Mouse (Mus musculus) lung, embryonic 15.5 days (tissue): ENCODE results near the gene Maff. TPM values are rescaled to one million over a fixed set of nuclear protein-coding genes. Genes with fewer than 3 reads are reported as not detected.

ENCODE experiments used
- ATAC-seq: fragments of 200-750 bp; cut with Nextera tagmentation; 2 replicates; pipeline ENCODE4 v1.8.0; 2017; ENCODE audit warnings: moderate number of reproducible peaks, borderline replicate concordance; ENCODE audit not compliant: low FRiP score, low TSS enrichment; ENCODE audit errors: extremely low read depth
- H3K27ac ChIP-seq: fragments of 300-500 bp; sonication (generic); 2 replicates; pipeline ENCODE4 v1.5.1; 2015; ENCODE audit warnings: moderate library complexity, mild to moderate bottlenecking, inconsistent platforms
- H3K27me3 ChIP-seq: fragments of 300-500 bp; sonication (generic); 2 replicates; pipeline ENCODE4 v1.6.1; 2015; ENCODE audit warnings: inconsistent platforms
- H3K36me3 ChIP-seq: fragments of 300-500 bp; sonication (generic); 2 replicates; pipeline ENCODE4 v1.6.1; 2015; ENCODE audit warnings: inconsistent platforms
- H3K4me1 ChIP-seq: fragments of 300-500 bp; sonication (generic); 2 replicates; pipeline ENCODE4 v1.6.1; 2015; ENCODE audit warnings: inconsistent platforms
- H3K4me2 ChIP-seq: fragments of 300-500 bp; sonication (generic); 2 replicates; pipeline ENCODE4 v1.6.1; 2015; ENCODE audit warnings: inconsistent platforms, mild to moderate bottlenecking, moderate library complexity
- H3K4me3 ChIP-seq: fragments of 300-500 bp; sonication (generic); 2 replicates; pipeline ENCODE4 v1.5.1; 2015; ENCODE audit warnings: mild to moderate bottlenecking, inconsistent platforms
- H3K9ac ChIP-seq: fragments of 300-500 bp; sonication (generic); 2 replicates; pipeline ENCODE4 v1.6.1; 2015; ENCODE audit warnings: inconsistent platforms
- H3K9me3 ChIP-seq: fragments of 300-500 bp; sonication (generic); 2 replicates; pipeline ENCODE4 v1.6.1; 2016; ENCODE audit warnings: inconsistent platforms
- WGBS: fragments of 180-500 bp; shearing (Covaris S2); methylation state at CpG from one replicate; pipeline ENCODE4 v1.1.7; 2015; 5-methylcytosine and 5-hydroxymethylcytosine counted together
- polyA plus RNA-seq: library from polyadenylated mRNA; unstranded; fragments of >200 nt; fragmentation: Nextera tagmentation; extraction: Ambion mirVana; gene quantifications from 2 replicates; pipeline ENCODE4 v1.2.1, GENCODE M21; 2015

The Maff gene
- polyA plus RNA-seq, 1 experiment from 2014 or later: 4.8 TPM

GRCm38 (mm10) chr15:79368313-79368811, 21.9 kb downstream of the Maff start:
- ATAC-seq: peak; percentile 87
- no peaks in the 10 kb centered on the region for H3K9me3 ChIP-seq
- peaks cover 52% of the 10 kb centered on the region for H3K36me3 ChIP-seq
- 11% methylated on average over 14 of the region's 14 CpGs for WGBS
- no peaks in the 10 kb centered on the region for H3K27me3 ChIP-seq
- peak overlapping the region; percentile 91 for H3K27ac ChIP-seq
- peak overlapping the region; percentile 2; the same call in 1 of the 2 replicates for H3K9ac ChIP-seq
- peak overlapping the region; percentile 23 for H3K4me2 ChIP-seq
- peaks cover 32% of the 10 kb centered on the region for H3K4me1 ChIP-seq
- H3K4me3 ChIP-seq: no peak overlapping the region

DNA sequence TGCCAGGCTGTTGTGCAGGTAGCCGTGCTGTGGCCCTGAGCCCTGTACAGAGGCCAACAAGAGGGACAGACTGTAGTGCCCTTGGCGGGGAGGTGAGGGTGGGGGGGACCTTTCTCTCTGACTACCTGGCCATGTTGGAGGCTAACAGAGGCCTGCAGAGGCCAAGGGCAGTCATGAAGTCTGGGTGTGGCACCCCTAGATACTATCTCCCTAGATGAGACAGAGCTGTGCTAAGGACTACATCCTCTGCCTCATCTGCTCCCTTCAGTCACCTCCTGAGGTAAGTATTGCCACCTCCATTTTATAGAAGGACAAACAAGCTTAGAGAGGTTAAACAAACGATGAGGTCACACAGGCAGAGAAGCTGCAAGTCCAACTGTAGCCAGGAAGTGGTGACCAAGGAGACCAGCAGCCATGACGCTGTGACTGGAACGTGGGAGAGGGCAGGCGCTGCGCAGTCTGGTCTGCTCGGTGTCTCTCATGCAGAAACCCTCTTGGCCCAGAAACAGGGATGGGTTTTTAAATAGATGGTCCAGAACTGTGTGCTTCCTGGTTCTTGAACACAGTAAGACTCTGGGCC, 22.5 kb downstream of the Maff start:
- 44% methylated on average over 8 of the region's 8 CpGs for WGBS
- H3K36me3 ChIP-seq: peaks cover 53% of the 10 kb centered on the region
- no peak overlapping the region for H3K4me3 ChIP-seq
- no peaks in the 10 kb centered on the region for H3K27me3 ChIP-seq
- H3K9ac ChIP-seq: peak overlapping the region; percentile 2; the same call in 1 of the 2 replicates
- peak overlapping the region; percentile 23 for H3K4me2 ChIP-seq
- peak overlapping the region; percentile 91 for H3K27ac ChIP-seq
- H3K4me1 ChIP-seq: peaks cover 32% of the 10 kb centered on the region
- H3K9me3 ChIP-seq: no peaks in the 10 kb centered on the region
- ATAC-seq: peak; percentile 10; the same call in 1 of the 2 replicates

DNA sequence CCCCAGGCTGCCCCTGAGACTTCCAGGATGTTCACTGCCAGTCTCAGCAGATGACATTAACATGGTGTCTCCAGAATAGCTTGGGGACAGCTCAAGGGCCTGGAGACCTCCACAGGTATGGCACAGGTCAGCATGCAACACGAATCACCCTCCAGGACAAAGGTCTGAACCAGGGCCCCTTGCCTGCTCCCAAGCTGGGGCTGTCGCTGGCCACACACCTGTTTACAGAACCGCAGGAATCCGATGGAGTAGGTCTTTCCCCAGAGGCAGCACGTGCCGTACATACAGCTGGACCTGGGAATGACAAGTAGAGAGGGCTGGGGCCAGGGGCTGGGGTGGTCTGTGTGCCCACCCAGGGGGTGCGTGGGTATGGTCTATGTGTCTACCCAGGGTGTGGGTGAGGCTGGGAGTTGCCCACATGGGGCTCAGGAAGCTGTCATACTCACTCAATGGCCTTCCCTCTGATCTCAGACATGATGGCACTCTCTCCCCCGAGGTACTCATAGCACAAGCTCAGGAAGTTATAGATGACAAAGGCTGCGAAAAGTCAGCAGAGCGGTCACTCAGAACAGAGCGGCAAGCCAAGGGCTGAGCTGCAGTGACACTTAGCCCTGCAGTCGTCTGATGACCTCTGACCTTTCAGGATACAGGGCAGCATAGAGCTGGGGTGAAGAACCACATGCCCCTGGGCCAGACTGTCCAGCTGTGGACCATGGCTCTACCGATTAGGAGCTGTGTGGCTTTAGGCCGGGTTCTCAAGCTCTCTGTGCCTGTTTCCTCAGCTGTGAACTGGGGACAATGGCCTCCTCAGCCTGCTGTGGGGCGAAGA, 23.2 kb downstream of the Maff start:
- Histone ChIP-seq H3K4me2 (no peak overlapping the region), H3K27me3 (no peaks in the 10 kb centered on the region), H3K9ac (no peak overlapping the region; the same call in 1 of the 2 replicates), H3K9me3 (no peaks in the 10 kb centered on the region), H3K4me3 (no peak overlapping the region), H3K36me3 (peaks cover 52% of the 10 kb centered on the region), H3K4me1 (peaks cover 36% of the 10 kb centered on the region), H3K27ac (peak overlapping the region; percentile 91)
- WGBS: 53% methylated on average over 15 of the region's 15 CpGs
- no peak for ATAC-seq

DNA sequence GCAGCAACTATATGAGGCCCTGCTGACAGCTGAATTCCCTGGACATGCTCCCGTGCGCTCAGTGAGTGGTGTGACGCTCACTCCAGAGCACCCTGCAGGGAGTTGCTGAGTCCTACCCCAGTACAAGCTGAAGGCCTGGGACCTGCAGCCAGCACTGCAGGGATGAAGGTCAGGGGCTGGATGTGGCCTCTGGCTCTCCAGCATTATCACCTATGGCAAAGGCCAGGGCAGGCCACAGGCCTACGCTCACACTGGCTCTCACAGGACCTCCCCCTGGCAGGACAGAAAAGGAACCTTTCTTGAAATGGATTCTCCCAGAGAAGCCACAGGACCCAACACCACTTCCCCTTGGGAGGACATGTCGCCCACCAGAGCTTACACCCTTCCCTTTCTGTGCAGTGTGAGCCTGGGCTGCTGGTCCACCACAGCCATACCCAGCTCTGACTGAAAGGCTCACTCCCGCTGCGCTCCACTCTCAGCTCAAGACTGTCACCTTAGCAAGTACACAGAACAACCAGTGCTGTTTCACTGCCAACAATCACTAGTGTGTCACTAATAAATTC, 23.9 kb downstream of the Maff start:
- no peak for ATAC-seq
- H3K9ac ChIP-seq: no peak overlapping the region
- no peak overlapping the region for H3K4me3 ChIP-seq
- H3K9me3 ChIP-seq: no peaks in the 10 kb centered on the region
- H3K4me1 ChIP-seq: peaks cover 36% of the 10 kb centered on the region
- H3K4me2 ChIP-seq: no peak overlapping the region
- no peaks in the 10 kb centered on the region for H3K27me3 ChIP-seq
- whole genome bisulfite sequencing: 82% methylated on average over 7 of the region's 7 CpGs
- peaks cover 46% of the 10 kb centered on the region for H3K36me3 ChIP-seq
- H3K27ac ChIP-seq: 0 out of 2 replicates have a peak overlapping the region, but pooled peaks have one; percentile 91

DNA sequence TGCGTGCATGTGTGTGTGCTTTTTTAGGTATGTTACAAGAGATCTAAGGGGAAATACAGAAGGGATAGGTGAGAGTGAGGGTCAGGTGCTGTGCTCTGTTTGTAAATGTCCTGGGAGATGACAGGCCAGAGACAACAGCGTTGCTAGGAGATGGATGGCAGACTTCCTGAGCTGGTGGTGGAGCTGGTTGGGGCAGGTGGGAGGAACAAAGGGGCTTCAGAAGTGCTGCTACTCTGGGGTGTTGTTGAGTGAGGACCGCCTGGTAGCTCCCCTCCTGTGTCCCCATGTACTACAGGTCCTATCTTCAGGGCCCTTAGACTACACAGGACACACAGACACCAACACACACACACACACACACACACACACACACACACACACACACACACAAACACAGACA, 28.3 kb downstream of the Maff start:
- H3K9ac ChIP-seq: no peak overlapping the region
- ATAC-seq: no peak

DNA sequence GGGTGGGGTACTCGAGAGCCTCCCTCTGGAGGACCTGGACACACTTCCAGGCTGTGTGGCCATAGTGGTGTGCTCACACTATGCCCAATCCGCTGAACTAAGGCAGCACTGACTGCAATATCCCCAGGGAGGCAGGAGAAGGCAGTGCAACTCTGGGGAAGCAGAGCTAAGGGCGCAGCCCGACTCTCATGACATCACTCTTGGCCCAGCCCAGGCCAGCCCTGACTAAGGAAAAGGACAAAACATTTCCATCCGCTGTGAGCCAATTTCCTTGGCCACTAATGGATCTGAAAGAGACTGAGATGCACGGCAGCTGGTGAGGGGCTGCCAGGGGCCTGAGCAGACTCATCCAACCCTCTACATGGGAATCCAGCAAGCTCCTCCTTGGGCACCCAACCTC, 31.3 kb downstream of the Maff start:
- peak; percentile 65 for ATAC-seq
- Histone ChIP-seq H3K4me1 (peaks cover 38% of the 10 kb centered on the region), H3K36me3 (peaks cover 38% of the 10 kb centered on the region), H3K9ac (no peak overlapping the region), H3K4me2 (no peak overlapping the region), H3K27ac (peak overlapping the region; percentile 64), H3K4me3 (no peak overlapping the region), H3K27me3 (no peaks in the 10 kb centered on the region), H3K9me3 (no peaks in the 10 kb centered on the region)
- 62% methylated on average over 6 of the region's 6 CpGs for WGBS

More for the DNA sequence above, 28.3 kb downstream of the Maff start:
- H3K27ac ChIP-seq: peak overlapping the region; percentile 46
- H3K9me3 ChIP-seq: no peaks in the 10 kb centered on the region
- no peak overlapping the region for H3K4me2 ChIP-seq
- H3K36me3 ChIP-seq: peaks cover 46% of the 10 kb centered on the region
- H3K4me3 ChIP-seq: no peak overlapping the region
- 45% methylated on average over 3 of the region's 3 CpGs for WGBS
- peaks cover 28% of the 10 kb centered on the region for H3K4me1 ChIP-seq
- H3K27me3 ChIP-seq: no peaks in the 10 kb centered on the region

DNA sequence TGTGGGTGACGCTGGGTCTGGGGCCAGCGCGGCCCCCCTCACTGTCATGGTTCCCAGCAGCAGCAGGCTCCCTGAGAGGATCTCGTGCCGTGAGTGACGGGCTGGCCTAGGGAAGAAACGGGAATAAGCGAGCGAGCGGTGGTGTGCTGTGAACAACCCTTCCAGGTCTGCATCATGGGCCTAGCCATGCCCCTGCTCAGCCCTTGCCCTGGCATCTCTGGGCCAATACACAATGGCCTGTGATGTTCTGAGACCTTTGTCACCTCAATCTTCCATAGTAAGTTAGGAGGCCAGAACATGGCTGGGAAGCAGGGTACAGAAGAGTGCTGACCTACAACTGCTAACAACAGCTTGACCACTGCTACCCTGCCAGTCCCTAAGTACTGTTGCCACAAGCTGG, 32.2 kb downstream of the Maff start:
- Histone ChIP-seq H3K27me3 (no peaks in the 10 kb centered on the region), H3K4me2 (no peak overlapping the region), H3K4me1 (peaks cover 38% of the 10 kb centered on the region), H3K9me3 (no peaks in the 10 kb centered on the region), H3K4me3 (no peak overlapping the region), H3K27ac (peak overlapping the region; percentile 64; the same call in 1 of the 2 replicates), H3K36me3 (peaks cover 31% of the 10 kb centered on the region), H3K9ac (no peak overlapping the region)
- WGBS: 94% methylated on average over 10 of the region's 10 CpGs
- ATAC-seq: no peak

GRCm38 (mm10) chr15:79379658-79380057, 33.2 kb downstream of the Maff start:
- no peak overlapping the region for H3K9ac ChIP-seq
- H3K4me3 ChIP-seq: no peak overlapping the region
- H3K4me2 ChIP-seq: no peak overlapping the region
- no peaks in the 10 kb centered on the region for H3K27me3 ChIP-seq
- H3K36me3 ChIP-seq: peaks cover 22% of the 10 kb centered on the region
- 81% methylated on average over 7 of the region's 7 CpGs for WGBS
- H3K27ac ChIP-seq: no peak overlapping the region
- no peak for ATAC-seq
- no peaks in the 10 kb centered on the region for H3K9me3 ChIP-seq
- peaks cover 33% of the 10 kb centered on the region for H3K4me1 ChIP-seq

DNA sequence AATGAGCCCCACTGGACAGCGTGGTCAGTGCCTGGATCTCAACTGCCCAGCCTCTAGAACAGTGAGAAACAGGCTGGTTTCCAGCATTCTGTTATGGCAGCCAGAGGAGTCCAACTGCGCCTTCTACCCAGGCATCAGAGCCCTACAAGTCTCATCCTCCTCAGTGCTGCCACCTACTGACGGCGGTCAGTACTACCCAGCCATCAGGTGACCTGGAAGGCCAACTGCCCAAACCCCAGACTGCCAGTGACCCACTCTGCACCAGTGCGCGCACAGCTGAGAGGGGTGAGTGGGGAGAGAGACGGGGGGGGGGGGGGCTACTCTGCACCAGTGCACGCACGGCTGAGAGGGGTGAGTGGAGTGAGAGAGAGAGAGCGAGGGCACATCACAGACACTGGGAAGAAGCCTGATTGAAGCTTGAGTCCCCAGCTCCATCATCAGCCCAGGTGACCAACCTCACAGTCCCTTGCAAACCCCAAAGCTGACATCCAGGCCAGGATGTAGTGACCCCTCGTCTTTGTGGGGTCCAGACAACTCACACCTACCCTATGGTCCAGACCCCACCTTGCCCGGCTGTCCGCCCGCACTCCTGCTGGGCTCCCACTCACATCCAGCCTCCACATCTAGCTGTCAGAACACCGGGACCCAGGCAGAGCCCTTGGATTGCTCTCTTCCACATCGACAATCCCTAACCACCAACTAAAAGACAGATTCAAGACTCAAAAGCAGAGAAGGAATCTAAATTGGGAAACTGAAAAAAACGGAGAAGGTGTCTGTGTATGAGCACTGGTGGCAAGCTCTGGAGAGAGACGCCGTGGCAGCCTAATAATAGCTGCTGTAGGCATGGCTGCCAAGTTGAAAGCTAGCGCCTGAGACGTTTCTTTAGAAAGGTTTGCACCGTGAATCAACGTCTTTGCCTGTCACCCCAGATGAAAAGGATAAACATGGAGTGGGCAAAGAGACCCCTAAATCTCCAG, 34.3 kb downstream of the Maff start:
- peak overlapping the region; percentile 58 for H3K27ac ChIP-seq
- no peaks in the 10 kb centered on the region for H3K27me3 ChIP-seq
- peaks cover 33% of the 10 kb centered on the region for H3K4me1 ChIP-seq
- peak overlapping the region; percentile 12; the same call in 1 of the 2 replicates for H3K4me2 ChIP-seq
- no peak overlapping the region for H3K9ac ChIP-seq
- H3K4me3 ChIP-seq: no peak overlapping the region
- ATAC-seq: peak; percentile 44; the same call in 1 of the 2 replicates
- H3K36me3 ChIP-seq: peaks cover 20% of the 10 kb centered on the region
- 40% methylated on average over 23 of the region's 23 CpGs for WGBS
- H3K9me3 ChIP-seq: no peaks in the 10 kb centered on the region

GRCm38 (mm10) chr15:79381644-79382043, 35.2 kb downstream of the Maff start:
- no peak for ATAC-seq
- no peak overlapping the region for H3K4me3 ChIP-seq
- H3K27me3 ChIP-seq: no peaks in the 10 kb centered on the region
- no peak overlapping the region for H3K27ac ChIP-seq
- no peak overlapping the region for H3K9ac ChIP-seq
- H3K4me2 ChIP-seq: no peak overlapping the region
- no peaks in the 10 kb centered on the region for H3K9me3 ChIP-seq
- H3K4me1 ChIP-seq: peaks cover 33% of the 10 kb centered on the region
- H3K36me3 ChIP-seq: peaks cover 14% of the 10 kb centered on the region
- 74% methylated on average over 9 of the region's 9 CpGs for WGBS

- Histone ChIP-seq H3K4me3 (no peak overlapping the region), H3K27ac (0 out of 2 replicates have a peak overlapping the region, but pooled peaks have one; percentile 17), H3K27me3 (no peaks in the 10 kb centered on the region), H3K9ac (no peak overlapping the region), H3K4me2 (no peak overlapping the region), H3K4me1 (peaks cover 48% of the 10 kb centered on the region), H3K36me3 (0 out of 2 replicates have a peak, but pooled peaks cover 2% of the 10 kb centered on the region), H3K9me3 (no peaks in the 10 kb centered on the region)
- 58% methylated on average over 6 of the region's 6 CpGs for WGBS
- ATAC-seq: no peak
Observed at GRCm38 (mm10) chr15:79387081-79387480, 40.7 kb downstream of the Maff start.
